17 mouse cellular contexts compared by ENCODE assay signal in genomic region chr12:80300833-80301456, GRCm38 (mm10).
"Had no signal": no experiment of that assay in that cellular context is flagged by ENCODE, and none has a peak within 500 bp of the region (broad histone marks: within the 10 kb centered on the region; RNA-seq: fewer than 3 reads in every experiment).

No protein-coding gene starts in this region.

- H3K4me3 ChIP-seq: intestine, embryonic 15.5 days; layer of hippocampus, adult 2 months; limb, embryonic 10.5 days; liver, embryonic 15.5 days; midbrain, embryonic 12.5 days; myocyte; neural tube, embryonic 15.5 days; stomach, embryonic 15.5 days had no signal

- H3K9ac ChIP-seq: intestine, embryonic 15.5 days; liver, embryonic 15.5 days; midbrain, embryonic 12.5 days; neural tube, embryonic 15.5 days; stomach, embryonic 15.5 days had no signal

- H3K4me2 ChIP-seq: intestine, embryonic 15.5 days; liver, embryonic 11.5 days; liver, embryonic 15.5 days; midbrain, embryonic 12.5 days; neural tube, embryonic 15.5 days; stomach, embryonic 15.5 days had no signal

- H3K27me3 ChIP-seq: intestine, embryonic 15.5 days; liver, embryonic 15.5 days; midbrain, embryonic 12.5 days; neural tube, embryonic 15.5 days; stomach, embryonic 15.5 days had no signal

- DNase-seq: kidney, adult 18-20 months; kidney, postnatal 10 days; kidney, postnatal 4 days; lung, adult 2 months; lung, postnatal 4 days; thymus, adult 2 months; thymus, postnatal 25 days had no signal

- ATAC-seq: intestine, embryonic 15.5 days; lung, postnatal 0 days had no signal

- H3K9me3 ChIP-seq: intestine, embryonic 15.5 days; limb, embryonic 10.5 days; liver, embryonic 15.5 days; midbrain, embryonic 12.5 days; neural tube, embryonic 15.5 days; stomach, embryonic 15.5 days had no signal

- H3K36me3 ChIP-seq: intestine, embryonic 15.5 days; limb, embryonic 10.5 days; liver, embryonic 15.5 days; midbrain, embryonic 12.5 days; neural tube, embryonic 15.5 days; stomach, embryonic 15.5 days had no signal

- H3K27ac ChIP-seq: intestine, embryonic 15.5 days; layer of hippocampus, adult 2 months; limb, embryonic 10.5 days; liver, embryonic 15.5 days; midbrain, embryonic 12.5 days; neural tube, embryonic 15.5 days; stomach, embryonic 15.5 days had no signal

- H3K4me1 ChIP-seq: intestine, embryonic 15.5 days; liver, embryonic 15.5 days; midbrain, embryonic 12.5 days; neural tube, embryonic 15.5 days; stomach, embryonic 15.5 days had no signal
